Mouse (Mus musculus) cerebellum, adult 8-10 months (tissue): Measurements from ENCODE around the gene Arhgap35.
A peak's percentile ranks its signal among the peaks of the same experiment; 100 is the strongest.

Experiments
- DNase-seq: peaks from one replicate; pipeline ENCODE4 v3.0.0; 2022

Arhgap35 gene

DNA sequence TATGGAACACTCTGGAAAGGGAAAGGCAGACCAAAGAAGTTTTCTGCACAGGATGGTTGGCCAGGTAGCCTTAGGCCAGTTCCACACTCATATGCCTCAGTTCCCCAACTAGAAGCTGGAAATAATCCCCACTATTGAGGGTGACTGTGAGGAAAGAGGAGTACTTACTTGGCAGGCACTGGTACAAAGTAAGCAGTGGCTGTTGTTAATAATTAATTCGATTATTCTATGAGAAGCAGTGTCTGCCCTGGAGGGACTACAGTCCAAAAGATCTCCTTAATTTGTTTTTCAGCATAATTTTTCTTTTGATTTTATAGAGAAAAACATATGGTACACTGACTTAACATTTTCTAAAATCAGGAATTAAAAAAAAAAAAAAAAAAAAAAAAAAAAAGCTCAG, 10.7 kb downstream of the Arhgap35 start:
- DNase-seq: no peak

DNA sequence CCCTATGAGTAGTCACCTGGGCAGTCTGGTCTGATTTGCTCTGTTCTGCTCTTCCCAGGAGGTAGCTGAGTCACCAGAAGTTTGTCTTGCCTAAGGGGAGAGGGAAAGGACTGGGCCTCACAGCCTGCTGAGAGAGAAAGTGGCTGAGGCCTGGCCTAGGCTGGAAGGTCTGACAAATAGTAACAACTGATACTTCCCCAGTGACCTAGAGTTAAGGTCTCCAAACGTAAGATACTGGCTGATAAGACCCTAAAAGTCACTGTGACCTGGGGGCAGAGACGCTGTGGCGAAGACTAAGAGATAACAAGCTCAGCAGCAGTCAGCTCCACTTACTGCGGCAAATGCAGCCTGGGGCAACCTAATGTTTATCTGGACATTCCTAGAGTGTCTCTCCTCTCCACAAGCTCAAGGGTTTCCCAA, 13.1 kb downstream of the Arhgap35 start:
- DNase-seq: no peak

DNA sequence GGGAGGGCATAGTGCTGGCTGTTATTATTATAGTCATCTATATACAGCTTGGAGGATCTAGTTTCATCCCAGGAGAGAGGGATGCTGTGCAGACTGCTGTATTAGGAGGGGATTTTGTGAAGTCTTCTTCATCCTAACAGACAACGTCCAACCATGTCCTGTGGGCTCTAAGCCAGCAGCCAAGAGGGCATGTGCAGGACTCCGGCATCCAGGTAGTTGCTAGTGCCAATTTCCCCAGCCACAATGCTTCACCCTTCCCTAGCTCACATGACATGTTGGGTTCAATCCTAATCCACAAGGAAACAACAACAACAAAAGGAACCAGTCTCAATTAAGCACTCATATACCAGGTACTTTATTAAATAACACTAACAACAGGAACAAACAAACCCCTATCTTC, 15.8 kb downstream of the Arhgap35 start:
- DNase-seq: no peak

DNA sequence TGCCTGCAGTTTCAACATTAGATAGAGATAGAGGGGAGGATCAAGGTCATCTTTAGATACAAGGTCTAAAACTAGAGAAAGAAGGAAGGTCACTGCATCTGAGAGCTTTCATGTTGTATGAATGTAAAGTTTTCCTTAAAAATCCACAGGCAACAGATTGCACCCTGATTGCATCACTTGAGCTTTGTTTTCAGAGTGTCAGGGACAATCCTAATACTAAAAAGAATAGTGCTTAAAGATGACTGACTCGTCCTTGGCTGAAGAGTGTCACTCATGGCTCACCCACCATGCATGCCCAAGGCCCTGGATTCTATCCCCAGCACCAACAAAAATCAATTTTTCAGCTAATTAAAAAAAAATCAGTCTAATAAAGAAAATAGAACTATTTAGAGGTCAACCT, 23.5 kb downstream of the Arhgap35 start:
- DNase-seq: no peak

DNA sequence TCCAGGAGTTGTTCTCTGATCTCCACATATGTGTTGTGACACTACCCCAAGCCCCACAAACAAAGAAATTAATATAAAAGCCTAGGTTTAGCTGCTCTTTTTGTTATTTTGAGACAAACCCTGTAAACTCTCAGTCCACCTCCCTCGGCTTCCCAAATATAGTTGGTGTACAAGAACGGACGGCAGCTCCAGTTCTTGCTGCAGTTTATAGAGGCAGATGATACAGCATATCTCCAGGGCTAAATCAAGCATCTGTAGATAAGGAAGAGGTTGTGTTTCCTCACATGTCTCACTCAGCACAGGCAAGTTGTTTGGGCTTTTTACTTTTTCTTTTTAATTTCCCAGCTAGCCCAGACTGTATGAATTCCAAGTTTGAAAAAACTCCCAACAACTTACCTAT, 27.1 kb downstream of the Arhgap35 start:
- no peak for DNase-seq

DNA sequence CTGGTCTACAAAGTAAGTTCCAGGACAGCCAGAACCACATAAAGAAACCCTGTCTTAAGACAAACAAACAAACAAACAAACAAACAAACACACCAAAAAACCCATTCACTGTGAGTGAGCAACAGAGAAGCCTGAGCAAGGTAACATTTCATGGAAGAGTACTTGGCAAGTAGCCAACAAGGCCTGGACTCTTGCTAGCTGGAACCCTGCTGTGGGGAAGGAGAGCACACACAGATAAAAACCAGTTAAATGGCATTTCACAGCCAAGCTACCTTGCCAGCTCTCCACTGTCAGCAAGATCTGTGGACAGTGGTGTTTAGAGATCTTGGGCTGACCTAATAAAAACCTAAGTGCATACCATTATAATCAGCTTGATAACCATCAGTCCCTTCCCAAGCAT, 30.4 kb downstream of the Arhgap35 start:
- peak; percentile 49 for DNase-seq

DNA sequence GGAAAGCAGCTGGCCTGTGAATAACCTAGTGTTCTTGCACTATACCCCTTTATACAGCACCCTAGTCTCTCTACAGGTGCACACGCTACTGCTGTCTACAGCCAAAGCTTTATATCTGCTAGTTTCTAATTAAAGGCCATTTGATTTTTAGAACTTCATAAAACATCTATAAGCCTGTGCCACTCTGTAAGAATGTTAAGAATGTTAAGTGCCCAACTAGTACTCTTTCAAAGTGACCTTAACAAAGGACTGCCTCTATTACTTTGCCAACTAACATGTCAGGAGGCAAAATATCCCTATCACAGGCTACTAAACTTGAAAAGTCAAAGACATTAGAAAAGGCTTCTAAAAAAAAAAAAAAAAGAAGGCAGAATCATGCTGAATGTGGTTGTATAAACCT, 31.0 kb downstream of the Arhgap35 start:
- no peak for DNase-seq

DNA sequence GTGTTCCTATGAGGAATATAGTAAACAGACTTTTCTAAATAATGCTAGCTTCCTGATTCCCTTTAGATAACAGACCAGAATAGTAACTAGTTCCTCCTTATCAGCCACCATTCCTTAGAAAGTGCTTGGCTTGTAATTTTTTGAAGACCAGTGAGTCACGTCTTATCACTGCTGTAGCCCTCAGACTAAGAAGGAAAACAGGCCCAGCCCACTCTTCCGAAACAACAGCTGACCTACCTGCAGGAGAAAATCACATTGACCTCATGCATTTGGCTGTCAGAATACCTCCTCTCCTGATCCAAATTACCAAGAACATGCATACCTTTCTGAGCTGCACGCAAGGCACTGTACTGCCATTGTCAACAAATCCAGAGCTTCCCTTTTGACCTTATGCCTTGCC, 32.5 kb downstream of the Arhgap35 start:
- DNase-seq: no peak

DNA sequence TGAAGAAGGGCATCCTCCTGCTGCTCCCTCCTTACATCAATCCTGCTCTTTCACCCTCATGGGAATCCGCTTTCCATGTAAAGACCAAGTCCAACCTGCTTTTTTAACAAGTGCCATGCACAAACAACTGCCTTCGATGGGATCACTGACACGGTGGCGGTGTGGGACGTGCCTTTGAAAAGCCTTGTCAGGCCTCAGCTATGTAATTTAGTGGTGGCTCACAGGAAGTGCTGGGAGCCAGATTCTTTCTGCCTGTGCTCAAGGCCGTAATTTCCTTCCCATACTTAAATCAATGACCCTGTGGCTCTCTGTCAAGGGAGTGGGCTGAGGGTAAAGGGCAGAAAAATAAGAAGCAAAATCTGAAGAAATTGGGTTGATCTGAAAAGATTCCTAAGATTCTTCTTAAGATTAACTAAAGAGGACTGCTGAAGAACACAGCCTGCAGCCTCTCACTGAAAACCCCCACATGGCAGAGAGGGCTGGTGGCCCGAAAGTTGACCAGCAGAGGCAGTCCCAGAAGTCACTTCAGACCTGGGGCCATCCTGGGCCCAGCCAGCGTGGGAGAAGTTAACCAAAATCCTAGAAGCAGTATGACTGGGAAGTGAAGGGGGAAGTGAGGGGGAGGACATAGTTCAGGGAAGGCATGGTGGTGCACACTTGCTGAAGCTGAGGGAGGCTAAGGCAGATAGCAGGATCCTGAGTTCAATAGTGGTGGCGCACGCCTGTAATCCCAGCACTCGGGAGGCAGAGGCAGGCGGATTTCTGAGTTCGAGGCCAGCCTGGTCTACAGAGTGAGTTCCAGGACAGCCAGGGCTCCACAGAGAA, 33.3 kb downstream of the Arhgap35 start:
- DNase-seq: no peak

DNA sequence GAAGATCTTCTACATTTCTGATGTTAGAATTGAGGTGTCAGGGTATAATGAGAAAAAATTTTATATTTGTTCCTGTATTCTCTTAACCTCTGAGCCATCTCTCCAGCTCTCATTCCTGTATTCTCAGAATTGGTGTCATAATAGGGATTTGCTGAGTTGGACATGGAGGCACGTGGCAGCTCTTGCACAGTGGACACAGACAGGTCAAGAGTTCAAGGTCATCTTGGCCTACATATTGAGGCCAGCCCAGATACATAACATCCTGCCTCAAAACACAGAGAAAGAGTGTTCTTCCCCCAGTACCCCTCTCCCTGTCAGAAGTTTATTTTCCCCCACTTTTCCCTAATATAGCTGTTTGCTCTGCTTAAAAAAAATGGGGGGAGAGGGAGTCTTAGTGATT, 38.1 kb downstream of the Arhgap35 start:
- DNase-seq: no peak

DNA sequence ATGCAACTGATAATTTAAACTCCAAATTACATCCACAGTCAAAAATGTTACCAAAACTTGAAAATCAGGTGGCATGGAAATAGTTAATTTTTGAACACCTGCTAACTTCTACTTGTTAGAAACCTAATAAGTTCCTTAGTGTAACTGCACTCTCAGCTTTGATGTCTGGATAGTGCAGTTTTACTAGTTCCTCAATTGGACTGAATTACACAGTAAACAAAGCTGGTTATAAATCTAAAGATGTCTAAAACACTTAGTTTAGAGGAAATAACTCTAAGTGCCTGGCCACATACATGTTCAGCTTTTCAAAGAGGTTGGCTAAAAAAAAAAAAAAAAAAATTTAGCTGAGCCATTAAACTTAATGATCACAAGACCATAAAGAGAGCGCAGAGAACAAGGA, 43.6 kb downstream of the Arhgap35 start:
- DNase-seq: no peak

DNA sequence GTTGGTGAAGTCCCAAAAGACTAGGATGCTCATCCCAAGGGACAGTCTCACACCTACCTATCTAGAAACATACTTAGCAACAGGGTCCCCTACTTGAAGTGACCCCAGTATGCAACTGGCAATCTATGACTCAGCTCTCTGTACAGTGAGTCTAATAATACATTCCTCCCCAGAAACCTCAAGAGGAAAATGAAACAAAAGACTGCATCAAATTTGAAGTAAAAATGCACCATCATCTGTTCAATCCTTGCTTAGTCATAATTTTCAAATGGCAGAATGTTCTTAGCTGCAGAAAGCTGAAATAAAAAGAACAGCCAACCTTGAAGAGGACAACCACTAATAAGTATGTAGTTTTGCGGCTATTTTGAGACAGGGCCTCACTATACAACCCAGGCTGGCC, 44.1 kb downstream of the Arhgap35 start:
- DNase-seq: no peak

DNA sequence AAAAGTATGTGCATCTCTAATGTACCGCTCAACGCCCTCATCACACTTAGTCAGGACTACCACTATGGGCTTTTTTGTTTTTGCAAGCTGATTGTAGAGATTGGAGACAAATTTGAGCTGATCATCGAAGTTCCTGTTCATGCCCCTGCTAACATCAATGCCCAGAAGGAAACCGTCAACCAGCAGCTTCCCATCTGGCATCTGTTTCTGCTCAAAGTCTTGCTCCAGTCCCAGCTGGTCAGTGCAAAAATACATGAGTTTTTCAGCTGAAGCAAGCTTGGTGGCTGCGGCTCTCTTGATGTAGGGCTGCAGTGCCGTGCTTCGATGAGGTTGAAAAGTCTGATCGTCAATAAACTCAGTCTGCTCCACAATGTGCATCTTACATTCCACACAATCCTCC, 50.3 kb downstream of the Arhgap35 start:
- DNase-seq: no peak

DNA sequence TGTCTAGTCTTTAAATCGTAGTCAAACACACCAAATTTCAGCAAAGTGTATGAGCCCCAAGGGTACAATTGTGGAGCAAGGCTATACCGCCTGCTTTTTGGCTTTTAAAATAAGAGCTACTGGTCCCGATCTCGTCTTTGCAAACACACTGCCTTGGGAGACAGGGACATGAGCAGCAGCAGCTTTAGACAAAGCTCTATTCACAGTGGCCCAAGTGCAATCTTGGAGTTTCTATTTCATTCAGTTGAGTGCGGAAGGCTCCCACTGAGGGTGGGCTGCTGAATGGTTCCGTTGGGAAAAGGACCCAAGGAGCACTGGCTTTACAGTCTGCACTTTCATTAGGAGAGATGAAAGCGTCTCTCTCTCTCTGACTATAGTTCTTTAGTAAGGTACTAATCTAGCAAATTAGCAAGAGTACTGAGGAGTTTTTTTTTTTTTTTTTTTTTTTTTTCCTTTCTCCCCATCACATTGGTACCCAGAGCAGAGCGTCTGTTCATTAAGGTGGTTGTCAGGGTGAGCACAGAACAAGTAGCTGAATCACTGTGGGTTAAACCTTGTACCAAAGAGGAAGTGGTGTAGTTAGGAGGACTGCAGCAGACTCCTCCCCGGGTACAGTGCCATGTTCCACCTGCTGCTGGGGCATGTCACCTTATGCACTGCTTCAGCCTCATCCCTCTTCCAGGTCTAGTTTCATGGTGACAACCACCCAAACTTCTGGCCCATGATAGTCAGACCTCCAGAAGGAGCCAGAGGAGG, 56.8 kb downstream of the Arhgap35 start:
- DNase-seq: no peak

DNA sequence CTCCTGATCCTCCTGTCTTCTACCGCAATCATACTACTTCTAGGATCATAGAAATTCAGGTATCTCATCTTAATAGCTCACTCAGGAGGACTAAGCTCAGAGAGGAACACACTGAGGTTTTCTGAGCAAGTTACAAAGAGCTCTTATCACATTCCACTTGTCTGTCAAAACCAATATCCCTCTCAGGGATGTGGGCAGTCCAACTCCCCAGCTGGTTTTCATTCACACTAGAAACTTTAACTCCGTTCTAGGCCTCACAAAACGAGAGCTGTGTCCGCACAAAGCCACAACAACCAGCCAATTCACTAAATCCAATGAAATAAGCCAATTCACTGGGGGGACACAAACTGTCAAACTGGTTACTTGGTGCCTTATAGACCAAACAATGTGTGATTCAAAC, 57.5 kb downstream of the Arhgap35 start:
- DNase-seq: no peak

DNA sequence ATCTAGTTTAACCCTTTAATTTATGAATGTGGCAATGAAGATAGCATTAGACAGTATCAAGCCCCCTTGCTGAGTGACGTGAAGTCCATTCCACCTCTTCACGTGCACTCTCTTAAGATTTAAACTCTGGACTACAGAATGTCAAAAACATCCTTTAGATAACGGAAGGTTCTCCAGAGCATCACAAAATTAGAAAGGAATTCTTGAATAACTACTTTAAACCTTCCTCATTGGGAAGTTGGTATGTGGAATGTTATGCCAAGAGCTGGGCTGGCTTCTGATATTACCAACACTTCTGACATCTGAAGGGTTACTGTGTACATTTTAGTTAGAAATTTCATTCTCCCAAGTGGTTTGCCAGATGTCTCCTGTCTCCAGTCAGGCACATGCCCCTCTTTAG, 60.6 kb downstream of the Arhgap35 start:
- no peak for DNase-seq

DNA sequence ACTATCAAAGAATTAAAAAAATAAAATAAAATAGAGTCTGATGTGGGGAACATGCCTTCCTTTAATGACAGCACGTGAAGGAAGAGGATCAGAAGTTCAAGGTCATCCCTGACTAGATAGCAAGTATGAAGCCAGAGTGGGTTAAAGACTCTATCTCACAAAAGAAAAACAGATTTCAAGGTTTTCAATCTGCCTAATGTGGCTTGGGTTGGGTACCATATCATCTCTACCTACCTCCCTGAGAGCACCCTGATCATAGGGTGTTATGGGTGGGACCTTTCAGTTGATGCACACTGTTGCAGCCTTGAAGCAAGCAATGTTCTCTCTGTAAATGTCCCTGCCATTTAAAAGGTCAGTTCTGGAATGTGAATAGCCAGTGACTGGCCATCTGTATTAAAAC, 63.2 kb downstream of the Arhgap35 start:
- no peak for DNase-seq

DNA sequence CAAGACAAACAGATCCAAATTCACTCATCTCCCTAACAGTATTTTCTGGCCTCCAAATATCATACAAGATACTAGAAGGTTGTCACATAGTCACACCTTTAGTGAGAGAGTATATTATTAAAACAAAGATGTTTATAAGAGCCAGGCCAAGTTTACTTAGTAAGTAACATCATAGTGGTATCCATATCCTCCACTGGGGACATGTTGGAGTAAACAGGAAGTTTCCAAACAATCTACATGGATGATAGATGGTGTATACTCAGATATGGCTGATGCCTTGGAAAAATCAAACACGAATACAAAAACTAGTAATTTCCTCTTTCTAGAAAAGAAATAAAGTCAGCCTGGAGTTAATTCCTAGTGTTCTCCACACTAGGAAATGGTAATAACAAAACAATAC, 65.5 kb downstream of the Arhgap35 start:
- no peak for DNase-seq

DNA sequence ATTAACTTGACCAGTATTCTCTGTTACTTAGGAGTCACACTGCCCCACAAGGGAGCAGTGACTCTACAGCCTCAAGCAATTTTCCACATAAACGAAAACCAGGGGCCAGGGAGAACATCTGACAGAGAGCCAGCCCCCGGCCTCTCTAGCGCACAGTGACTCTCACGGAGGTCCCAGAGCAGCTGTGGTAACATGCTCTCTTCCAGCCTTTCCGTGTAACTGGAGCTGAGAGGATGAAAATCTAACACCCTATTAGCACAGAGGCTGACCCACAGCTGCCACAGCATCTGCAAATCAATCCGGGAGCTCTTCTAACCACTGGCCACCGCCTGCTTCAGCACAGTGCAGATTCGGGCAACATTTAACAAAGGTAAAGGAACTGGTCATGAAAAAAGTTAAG, 70.0 kb downstream of the Arhgap35 start:
- DNase-seq: no peak

DNA sequence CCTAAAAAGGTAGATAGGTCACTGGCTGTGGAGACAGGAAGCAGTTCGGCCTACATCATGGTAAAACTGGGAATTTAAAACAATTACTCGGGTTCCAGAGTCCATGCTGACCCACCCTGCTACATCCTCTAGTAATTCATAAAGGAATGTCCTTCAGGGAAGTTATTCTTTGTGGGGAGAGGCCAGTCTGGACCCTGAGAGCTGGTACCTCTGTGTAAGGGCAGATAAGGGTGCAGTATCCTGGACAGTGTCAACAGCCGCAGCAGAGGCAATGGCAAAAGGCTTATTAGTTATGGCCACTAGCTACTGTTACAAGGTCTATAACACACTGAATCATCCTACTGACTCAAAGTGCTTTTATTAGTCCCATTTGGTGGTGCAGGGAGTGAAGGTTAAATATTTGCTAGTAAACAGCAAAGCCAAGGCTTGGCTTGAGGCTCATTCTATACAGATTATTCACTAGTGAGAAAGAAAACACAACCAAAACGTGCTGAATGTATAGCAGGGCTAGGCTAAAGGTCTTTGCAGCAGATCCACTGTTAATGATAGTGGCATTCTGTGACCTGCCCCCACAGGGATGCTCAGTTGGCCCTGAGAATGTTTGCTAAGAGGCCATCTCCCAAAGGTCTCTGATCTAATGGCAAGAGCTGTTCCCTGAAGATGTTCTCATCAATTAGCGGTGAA, 77.4 kb downstream of the Arhgap35 start:
- DNase-seq: no peak

DNA sequence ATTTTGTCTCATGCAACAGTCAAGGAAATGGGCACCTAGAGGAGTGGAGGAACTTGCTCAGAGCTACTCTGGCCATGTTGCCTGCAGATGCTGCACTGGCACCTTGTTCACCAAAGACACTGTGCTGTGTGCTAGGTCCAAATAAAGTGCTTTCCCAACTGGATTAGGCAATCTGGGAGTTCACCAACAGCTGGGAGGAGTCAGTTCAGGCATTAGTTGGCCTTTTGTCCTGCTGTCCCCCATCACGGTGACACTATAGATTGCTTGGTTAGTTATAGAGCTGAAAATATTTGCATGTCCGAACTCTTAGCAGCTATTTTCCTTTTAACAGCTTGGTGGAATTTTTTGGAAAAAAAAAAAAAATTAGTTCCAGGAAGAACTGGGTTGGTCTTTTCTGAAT, 88.8 kb downstream of the Arhgap35 start:
- no peak for DNase-seq

DNA sequence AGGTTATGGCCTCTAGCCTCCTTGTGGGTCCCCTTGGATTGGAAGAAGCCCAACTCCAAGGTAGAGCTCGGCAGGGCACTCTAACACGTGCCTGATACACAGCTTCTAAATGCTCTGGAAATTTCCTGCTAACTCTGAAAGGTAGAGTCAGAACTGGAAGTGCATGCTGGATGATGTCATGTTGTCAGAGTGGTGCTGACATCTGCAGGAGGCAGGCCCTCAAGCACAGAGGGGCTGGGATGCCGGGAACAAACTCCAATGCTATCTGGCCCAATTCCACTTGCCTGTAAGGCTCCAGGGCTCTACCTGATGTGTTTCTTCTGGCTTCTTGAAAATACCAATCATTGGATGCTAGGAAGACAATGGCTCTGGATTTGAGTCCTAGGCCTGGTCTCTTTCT, 89.3 kb downstream of the Arhgap35 start:
- no peak for DNase-seq

DNA sequence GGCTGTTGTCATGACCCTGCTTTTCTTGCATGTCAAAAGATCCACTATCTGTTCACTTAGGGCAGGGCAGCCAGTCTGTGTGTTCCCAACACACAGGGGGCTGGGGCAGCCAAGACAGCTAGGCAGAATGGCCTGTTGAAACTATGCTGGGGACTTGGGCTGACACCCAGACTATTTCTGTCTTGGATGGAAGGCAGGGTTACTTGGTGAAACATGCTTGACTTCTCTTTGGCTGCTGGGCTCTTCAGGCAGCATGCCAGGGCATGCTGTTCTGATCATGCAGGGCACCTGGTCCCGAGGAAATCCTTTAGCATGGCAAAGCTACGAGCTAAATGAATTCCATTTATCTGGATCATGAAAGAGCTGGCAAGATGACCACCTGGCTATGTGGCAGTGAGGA, 90.5 kb downstream of the Arhgap35 start:
- peak; percentile 43 for DNase-seq

DNA sequence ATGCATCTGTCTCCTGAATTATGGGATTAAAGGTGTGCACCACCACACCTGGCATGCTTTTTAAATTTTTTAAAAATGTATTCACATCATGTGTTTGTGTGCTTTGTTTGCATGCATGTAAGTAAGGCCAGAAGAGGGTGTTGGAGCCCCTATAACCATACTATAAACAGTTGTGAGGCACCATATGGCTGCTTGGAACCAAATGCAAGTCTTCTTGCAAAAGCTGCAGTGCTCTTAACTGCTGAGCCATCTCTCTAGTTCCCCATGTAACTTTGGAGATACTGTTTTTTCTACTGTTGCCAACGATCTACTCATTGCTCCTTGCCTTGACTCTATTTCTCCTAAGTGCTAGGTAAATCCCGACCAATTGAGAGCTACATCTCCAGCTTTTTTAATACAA, 95.5 kb downstream of the Arhgap35 start:
- DNase-seq: no peak
